Mouse (Mus musculus) stomach, postnatal 0 days (tissue): ENCODE results near the gene Ndufs7.

Source experiments
- CTCF ChIP-seq: IDR thresholded peaks from 2 replicates; pipeline ENCODE4 v1.5.1; 2016; ENCODE audit warnings: antibody characterized with exemption, low read depth, mild to moderate bottlenecking, moderate library complexity
- EP300 ChIP-seq: optimal IDR thresholded peaks from 2 replicates; pipeline ENCODE3; 2016; ENCODE audit warnings: antibody characterized with exemption

DNA sequence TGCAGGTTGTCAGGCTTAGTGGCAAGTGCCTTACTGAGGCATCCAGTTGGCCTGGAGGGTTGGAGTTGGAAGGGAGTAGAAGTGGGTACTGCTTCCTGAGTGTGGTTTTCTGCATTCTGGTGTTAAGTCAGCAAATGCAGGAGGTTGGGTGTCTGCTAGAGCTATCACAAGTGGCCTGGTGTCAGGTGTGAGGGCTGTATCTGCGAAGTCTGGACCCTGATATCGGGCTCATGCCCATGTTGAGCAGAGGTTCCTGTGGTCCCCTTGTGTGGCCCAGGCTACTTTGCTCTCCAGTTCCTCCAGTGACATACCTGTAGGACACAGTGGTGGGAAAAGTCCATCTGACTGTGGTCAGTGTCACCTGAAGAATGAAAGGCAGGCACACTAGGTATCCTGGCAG is 21.2 kb downstream of the Ndufs7 start:
- TF ChIP-seq CTCF (no peak), EP300 (no peak)
